Mouse (Mus musculus) thymus, adult 2 months (tissue): ENCODE results near the gene Mbnl1.

Experiments
- CTCF ChIP-seq: fragments of 200-500 bp; IDR thresholded peaks from 2 replicates; pipeline ENCODE4 v1.5.1; 2012; ENCODE audit warnings: mild to moderate bottlenecking, control low read depth, low read length, moderate library complexity, borderline replicate concordance; ENCODE audit not compliant: control insufficient read depth, poor library complexity, insufficient read depth; ENCODE audit errors: extremely low read depth
- POLR2A ChIP-seq: fragments of 200-500 bp; IDR thresholded peaks from 2 replicates; pipeline ENCODE4 v1.6.1; 2012; ENCODE audit warnings: mild to moderate bottlenecking, low read length, control low read depth, moderate library complexity; ENCODE audit not compliant: control insufficient read depth, poor library complexity, insufficient read depth; ENCODE audit errors: extremely low read depth

DNA sequence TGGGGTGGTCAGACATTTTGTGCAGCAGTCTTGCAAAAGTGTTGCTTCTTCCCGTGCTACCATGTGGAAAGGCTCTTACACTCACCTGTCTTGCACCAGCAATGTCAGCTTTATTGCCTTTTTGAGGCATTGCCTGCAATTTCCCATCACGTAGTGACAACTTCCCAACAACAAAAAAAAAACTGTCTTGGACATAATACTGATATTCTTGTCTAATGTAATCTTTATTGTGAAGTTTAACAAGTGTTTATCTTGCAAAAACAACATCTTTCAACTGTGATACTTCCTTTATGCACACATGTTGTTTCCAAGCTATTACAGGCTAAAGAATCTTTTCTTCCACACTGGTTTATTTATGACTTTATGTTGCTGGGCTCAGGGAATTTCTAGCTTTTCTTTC lies 5.8 kb downstream of the Mbnl1 start:
- TF ChIP-seq CTCF (no peak), POLR2A (no peak)
